Mouse (Mus musculus) ES-E14 (cell line): Measurements from ENCODE around the gene Ggnbp2. TPM values are rescaled to one million over a fixed set of nuclear protein-coding genes. Genes with fewer than 3 reads are reported as not detected.
"Not testable (repeated sequence)": the region's sequence is repeated elsewhere in the genome, so short reads cannot be mapped to it uniquely, and the experiment has no call there.

Experiments
- DNase-seq: peaks from one replicate; pipeline ENCODE4 v3.0.0-alpha.2; 2013; ENCODE audit warnings: low read depth, low spot score
- H3K27ac ChIP-seq: 2 replicates; pipeline ENCODE4 v1.5.1; 2012; ENCODE audit warnings: low read depth, mild to moderate bottlenecking, low read length, moderate library complexity, mixed read lengths; ENCODE audit not compliant: poor library complexity, insufficient read depth, severe bottlenecking
- H3K36me3 ChIP-seq: 2 replicates; pipeline ENCODE4 v1.6.1; 2012; ENCODE audit warnings: mild to moderate bottlenecking, low read length, moderate library complexity, mixed read lengths; ENCODE audit not compliant: control insufficient read depth, poor library complexity, insufficient read depth, severe bottlenecking
- H3K4me1 ChIP-seq, 2 experiments: fragments of 150-350 bp in 1 of 2; sonication (generic) in 1 of 2; 2 replicates each; pipeline ENCODE4 v1.6.1; 2012; ENCODE audit warnings: low read length in 2 of 2, mild to moderate bottlenecking in 1 of 2, mixed read lengths in 1 of 2; ENCODE audit not compliant: control insufficient read depth in 2 of 2, insufficient read depth in 2 of 2, poor library complexity in 1 of 2
- H3K4me3 ChIP-seq, 2 experiments: fragments of 150-350 bp in 1 of 2; sonication (generic) in 1 of 2; 2 replicates each; pipeline ENCODE4 v1.5.1; 2012; ENCODE audit warnings: low read length in 2 of 2, low read depth in 1 of 2, mild to moderate bottlenecking in 1 of 2, mixed read lengths in 1 of 2; ENCODE audit not compliant: insufficient read depth in 1 of 2, poor library complexity in 1 of 2, severe bottlenecking in 1 of 2
- H3K9ac ChIP-seq: 2 replicates; pipeline ENCODE4 v1.6.1; 2012; ENCODE audit warnings: low read depth, mild to moderate bottlenecking, low read length, mixed read lengths; ENCODE audit not compliant: poor library complexity, insufficient read depth, severe bottlenecking
- H3K9me3 ChIP-seq: fragments of 150-350 bp; sonication (generic); 2 replicates; pipeline ENCODE4 v1.6.1; 2012; ENCODE audit warnings: low read depth, mild to moderate bottlenecking, low read length; ENCODE audit not compliant: control insufficient read depth, insufficient read depth
- CHD2 ChIP-seq: IDR thresholded peaks from 2 replicates; pipeline ENCODE4 v1.6.1; 2014; ENCODE audit warnings: mild to moderate bottlenecking, low read depth, low read length, inconsistent platforms
- HCFC1 ChIP-seq: IDR thresholded peaks from 2 replicates; pipeline ENCODE4 v1.6.1; 2012; ENCODE audit warnings: low read length, inconsistent platforms, borderline replicate concordance; ENCODE audit not compliant: insufficient read depth
- MAFK ChIP-seq: IDR thresholded peaks from 2 replicates; pipeline ENCODE4 v1.6.1; 2014; ENCODE audit warnings: mild to moderate bottlenecking, low read depth, low read length, inconsistent platforms; ENCODE audit not compliant: insufficient read depth
- ZC3H11A ChIP-seq: IDR thresholded peaks from 2 replicates; pipeline ENCODE4 v1.6.1; 2012; ENCODE audit warnings: low read depth, mild to moderate bottlenecking, inconsistent platforms, low read length, borderline replicate concordance
- ZNF384 ChIP-seq: IDR thresholded peaks from 2 replicates; pipeline ENCODE4 v1.6.1; 2012; ENCODE audit warnings: low read depth, low read length, inconsistent platforms
- in situ Hi-C, 2 experiments: fragments of 600-800 bp; cut with MboI; formaldehyde crosslinking; loops; one replicate each; pipeline ENCODE4 v1.15.1; 2025; ENCODE audit warnings: low sequenced_read_pairs in 2 of 2, inconsistent platforms in 1 of 2; ENCODE audit not compliant: unreplicated experiment in 2 of 2
- total RNA-seq: library from RNA; depleted of rRNA; stranded (reverse); fragments of 300-350 nt; gene quantifications from 2 replicates; pipeline ENCODE4 v1.2.3, GENCODE M21; 2012

The Ggnbp2 gene
- total RNA-seq, 1 experiment, result 59.1 TPM

GRCm38 (mm10) chr11:84846741-84847474, 23.7 kb downstream of the Ggnbp2 start:
- Histone ChIP-seq H3K9me3 (no peaks in the 10 kb centered on the region), H3K36me3 (peaks cover 3% of the 10 kb centered on the region), H3K9ac (peak overlapping the region; percentile 70), H3K4me3 (peak overlapping the region; percentile 4 to 19; a peak in 2 of 4 replicates), H3K27ac (peak overlapping the region; percentile 98), H3K4me1 (peaks cover 4% of the 10 kb centered on the region in 2 experiments; a peak in 3 of 4 replicates)
- DNase-seq, result peak; percentile 46
- in situ Hi-C loops, result no loop called here
- no peak for TF ChIP-seq ZNF384
- no peak for TF ChIP-seq ZC3H11A
- TF ChIP-seq CHD2, result no peak
- no peak for TF ChIP-seq HCFC1
- no peak for TF ChIP-seq MAFK

- in situ Hi-C loops, result no loop called here
- Histone ChIP-seq H3K4me3 (no peak overlapping the region), H3K36me3 (peaks cover 8% of the 10 kb centered on the region), H3K4me1 (peaks cover 0 to 2% of the 10 kb centered on the region in 2 experiments; a peak in 2 of 4 replicates), H3K9ac (no peak overlapping the region), H3K9me3 (no peaks in the 10 kb centered on the region), H3K27ac (no peak overlapping the region)
- DNase-seq, result no peak
- TF ChIP-seq ZNF384, result no peak
- TF ChIP-seq HCFC1, result no peak
- TF ChIP-seq MAFK, result no peak
- TF ChIP-seq CHD2, result no peak
- no peak for TF ChIP-seq ZC3H11A
Measured at GRCm38 (mm10) chr11:84839330-84839729, 31.3 kb downstream of the Ggnbp2 start.

GRCm38 (mm10) chr11:84829495-84829894, 41.1 kb downstream of the Ggnbp2 start:
- DNase-seq, H3K27ac ChIP-seq, H3K9me3 ChIP-seq, in situ Hi-C loops, H3K4me1 ChIP-seq, H3K36me3 ChIP-seq: not testable (repeated sequence)
- Histone ChIP-seq H3K4me3 (peak overlapping the region; percentile 90 to 92), H3K9ac (peak overlapping the region; percentile 80; the same call in 1 of the 2 replicates)

GRCm38 (mm10) chr11:84828516-84829399, 41.9 kb downstream of the Ggnbp2 start, which contains the start of gene Dhrs11:
TSS of gene Dhrs11 (minus strand) at chr11:84828994.
- Histone ChIP-seq H3K9me3 (no peaks in the 10 kb centered on the region), H3K4me1 (no peaks in the 10 kb centered on the region; a peak in 2 of 4 replicates), H3K4me3 (peak within 1 kb of the TSS; percentile 90 to 92), H3K9ac (peak within 1 kb of the TSS; percentile 80), H3K36me3 (peaks cover 5% of the 10 kb centered on the region), H3K27ac (no peak within 1 kb of the TSS)
- peak; percentile 56 for DNase-seq
- in situ Hi-C loops, result no loop called here
- TF ChIP-seq CHD2 (no peak), HCFC1 (peak; percentile 31; the same call in 1 of the 2 replicates)
